Mouse (Mus musculus) heart, embryonic 13.5 days (tissue): Measurements from ENCODE around the gene Habp4. TPM values are rescaled to one million over a fixed set of nuclear protein-coding genes. Genes with fewer than 3 reads are reported as not detected.
A peak's percentile ranks its signal among the peaks of the same experiment; 100 is the strongest.

Source experiments
- ATAC-seq: fragments of 200-750 bp; cut with Nextera tagmentation; 2 replicates; pipeline ENCODE4 v1.8.0; 2017; ENCODE audit warnings: moderate TSS enrichment; ENCODE audit not compliant: insufficient number of reproducible peaks, low FRiP score, low TSS enrichment; ENCODE audit errors: extremely low read depth
- H3K27ac ChIP-seq: fragments of 300-500 bp; sonication (generic); replicated peaks from 2 replicates; pipeline ENCODE4 v1.5.1; 2015; ENCODE audit warnings: moderate library complexity, mild to moderate bottlenecking, inconsistent platforms
- H3K27me3 ChIP-seq: fragments of 300-500 bp; sonication (generic); replicated peaks from 2 replicates; pipeline ENCODE4 v1.6.1; 2015; ENCODE audit warnings: mild to moderate bottlenecking, inconsistent platforms
- H3K36me3 ChIP-seq: fragments of 300-500 bp; sonication (generic); 2 replicates; pipeline ENCODE4 v1.6.1; 2015; ENCODE audit warnings: mild to moderate bottlenecking, inconsistent platforms
- H3K4me1 ChIP-seq: fragments of 300-500 bp; sonication (generic); 2 replicates; pipeline ENCODE4 v1.6.1; 2015; ENCODE audit warnings: inconsistent platforms
- H3K4me2 ChIP-seq: fragments of 300-500 bp; sonication (generic); 2 replicates; pipeline ENCODE4 v1.6.1; 2015; ENCODE audit warnings: inconsistent platforms, mild to moderate bottlenecking, moderate library complexity
- H3K4me3 ChIP-seq: fragments of 300-500 bp; sonication (generic); 2 replicates; pipeline ENCODE4 v1.5.1; 2015; ENCODE audit warnings: moderate library complexity, mild to moderate bottlenecking, inconsistent platforms
- H3K9ac ChIP-seq: fragments of 300-500 bp; sonication (generic); 2 replicates; pipeline ENCODE4 v1.6.1; 2015; ENCODE audit warnings: inconsistent platforms, mild to moderate bottlenecking, moderate library complexity
- H3K9me3 ChIP-seq: fragments of 300-500 bp; sonication (generic); 2 replicates; pipeline ENCODE4 v1.6.1; 2016; ENCODE audit warnings: inconsistent platforms
- WGBS: fragments of 180-500 bp; shearing (Covaris S2); methylation state at CpG from one replicate; pipeline ENCODE4 v1.1.7; 2015; ENCODE audit warnings: mixed read lengths; 5-methylcytosine and 5-hydroxymethylcytosine counted together
- polyA plus RNA-seq: library from polyadenylated mRNA; unstranded; fragments of >200 nt; fragmentation: Nextera tagmentation; extraction: Ambion mirVana; gene quantifications from 2 replicates; pipeline ENCODE4 v1.2.1, GENCODE M21; 2015

The Habp4 gene
- polyA plus RNA-seq, 1 experiment from 2014 or later: 50.1 TPM

DNA sequence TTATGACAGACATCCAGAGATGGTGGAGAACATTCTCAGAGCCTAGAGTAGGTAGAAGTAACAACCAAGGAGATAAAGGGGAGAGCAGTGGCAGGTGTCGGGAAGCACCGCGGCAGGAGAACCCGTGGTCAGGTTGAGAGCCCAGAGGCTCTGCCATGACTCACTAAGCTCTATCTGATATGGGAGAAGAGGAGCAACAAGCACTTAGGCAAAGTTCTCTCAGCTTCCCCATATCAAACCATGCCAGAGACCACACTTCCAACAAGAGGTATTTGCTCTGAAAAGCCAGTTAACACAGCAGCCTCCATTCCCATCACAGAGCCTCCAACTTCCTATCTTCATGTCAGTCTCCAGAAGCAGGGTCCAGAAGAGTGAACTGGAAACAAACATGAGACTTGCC is 39.3 kb downstream of the Habp4 start:
- H3K4me1 ChIP-seq: peaks cover 7% of the 10 kb centered on the region
- 68% methylated on average over 4 of the region's 4 CpGs for WGBS
- peaks cover 37% of the 10 kb centered on the region for H3K36me3 ChIP-seq
- no peak overlapping the region for H3K4me2 ChIP-seq
- no peak overlapping the region for H3K4me3 ChIP-seq
- no peak overlapping the region for H3K9ac ChIP-seq
- H3K27me3 ChIP-seq: no peaks in the 10 kb centered on the region
- no peaks in the 10 kb centered on the region for H3K9me3 ChIP-seq
- ATAC-seq: no peak
- H3K27ac ChIP-seq: no peak overlapping the region

DNA sequence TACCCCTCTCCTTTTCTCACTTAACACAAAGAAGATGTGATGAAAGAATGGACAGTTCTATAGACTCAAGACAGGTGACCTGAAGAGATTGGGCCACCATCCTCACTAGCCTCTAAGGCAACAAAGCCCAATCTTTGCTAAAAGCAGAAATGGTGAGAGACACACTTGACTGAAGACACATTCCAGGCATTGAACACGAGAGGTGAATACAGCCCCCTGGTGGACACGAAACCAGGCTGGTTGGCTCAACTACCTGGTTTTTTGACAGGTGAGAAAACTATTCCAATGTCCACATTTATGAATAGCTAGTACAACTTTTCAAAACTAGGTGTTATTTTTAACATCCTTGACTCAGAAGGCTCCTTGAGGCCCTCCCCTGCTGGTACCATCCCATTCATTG is 43.1 kb downstream of the Habp4 start:
- Histone ChIP-seq H3K4me1 (peaks cover 7% of the 10 kb centered on the region), H3K9me3 (no peaks in the 10 kb centered on the region), H3K4me3 (no peak overlapping the region), H3K36me3 (peaks cover 28% of the 10 kb centered on the region), H3K27me3 (no peaks in the 10 kb centered on the region), H3K27ac (no peak overlapping the region), H3K9ac (no peak overlapping the region), H3K4me2 (no peak overlapping the region)
- no peak for ATAC-seq
- 56% methylated on average over 2 of the region's 2 CpGs for WGBS

DNA sequence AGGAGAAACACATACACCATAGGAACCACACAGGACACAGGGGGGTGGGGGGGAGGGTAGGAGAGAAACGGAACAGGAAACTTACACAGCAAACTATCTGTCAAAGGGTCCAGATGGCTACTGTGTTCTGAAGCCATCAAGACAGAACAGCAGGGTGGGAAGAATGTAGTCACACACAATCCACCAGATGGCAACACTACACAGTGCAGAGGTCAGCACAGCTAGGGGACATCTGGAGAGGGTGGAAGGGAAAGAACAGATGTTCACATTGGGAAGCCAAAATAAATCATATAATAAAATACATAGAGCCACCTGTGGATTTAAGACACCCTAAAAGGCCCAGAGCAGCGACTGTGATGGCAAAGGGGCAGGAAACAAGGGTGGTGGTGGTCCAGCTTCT is 43.6 kb downstream of the Habp4 start:
- WGBS: 49% methylated on average over 2 of the region's 2 CpGs
- H3K27ac ChIP-seq: no peak overlapping the region
- H3K4me3 ChIP-seq: no peak overlapping the region
- no peak for ATAC-seq
- H3K9me3 ChIP-seq: no peaks in the 10 kb centered on the region
- H3K4me2 ChIP-seq: no peak overlapping the region
- no peak overlapping the region for H3K9ac ChIP-seq
- H3K4me1 ChIP-seq: peaks cover 7% of the 10 kb centered on the region
- H3K27me3 ChIP-seq: no peaks in the 10 kb centered on the region
- peaks cover 32% of the 10 kb centered on the region for H3K36me3 ChIP-seq

DNA sequence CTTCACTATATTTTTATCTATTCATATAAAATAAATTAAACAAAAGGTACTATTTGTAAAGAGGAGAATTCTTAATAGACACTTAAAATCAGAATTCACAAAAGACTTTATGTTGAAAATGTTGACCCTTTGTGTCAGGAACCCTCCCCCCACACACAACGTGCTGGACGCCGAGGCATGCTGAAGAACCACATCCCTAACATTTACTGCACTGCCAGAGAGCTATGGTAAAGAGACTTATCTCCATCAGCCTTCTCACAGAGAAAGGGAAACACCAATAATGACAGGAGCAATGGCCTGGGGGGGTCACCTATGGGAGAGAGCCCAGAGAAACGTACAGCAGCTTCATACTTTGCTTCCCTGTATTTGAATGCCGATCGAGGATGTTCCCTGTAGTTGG is 46.5 kb downstream of the Habp4 start:
- H3K4me1 ChIP-seq: peaks cover 7% of the 10 kb centered on the region
- H3K27me3 ChIP-seq: no peaks in the 10 kb centered on the region
- no peak overlapping the region for H3K27ac ChIP-seq
- H3K4me2 ChIP-seq: no peak overlapping the region
- H3K4me3 ChIP-seq: no peak overlapping the region
- H3K9ac ChIP-seq: no peak overlapping the region
- 85% methylated on average over 6 of the region's 6 CpGs for WGBS
- H3K9me3 ChIP-seq: no peaks in the 10 kb centered on the region
- no peak for ATAC-seq
- H3K36me3 ChIP-seq: peaks cover 36% of the 10 kb centered on the region

DNA sequence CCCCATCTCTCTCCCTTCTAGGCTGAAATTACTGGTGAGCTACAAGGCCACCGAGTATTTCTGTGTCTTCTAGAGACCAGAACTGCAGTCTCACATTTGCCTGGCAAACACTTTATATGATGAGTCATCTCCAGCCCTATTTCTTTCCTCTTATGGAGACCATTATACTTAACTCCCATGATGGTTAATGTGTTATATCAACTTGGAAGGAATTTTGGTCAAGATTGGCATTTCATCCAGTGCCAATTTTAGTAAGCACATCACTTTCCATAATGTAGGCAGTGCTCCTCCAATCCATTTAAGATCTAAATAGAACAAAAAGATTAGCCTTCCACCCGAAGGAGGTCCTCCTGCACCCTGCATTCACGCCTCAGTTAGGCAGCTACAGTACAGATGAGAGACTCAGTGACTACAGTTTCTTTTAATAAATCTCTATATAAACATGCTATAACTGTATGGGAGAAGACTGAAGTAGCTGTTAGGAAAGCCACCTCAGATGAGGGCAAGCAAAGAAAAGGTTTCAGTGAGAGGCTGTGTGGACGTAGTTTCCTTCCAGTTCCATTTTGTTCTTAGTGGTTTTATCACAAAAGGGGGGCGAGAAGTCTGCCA is 50.5 kb downstream of the Habp4 start:
- no peaks in the 10 kb centered on the region for H3K27me3 ChIP-seq
- ATAC-seq: no peak
- H3K36me3 ChIP-seq: peaks cover 56% of the 10 kb centered on the region
- no peak overlapping the region for H3K27ac ChIP-seq
- WGBS: 77% methylated on average over 5 of the region's 5 CpGs
- no peaks in the 10 kb centered on the region for H3K9me3 ChIP-seq
- H3K4me1 ChIP-seq: peaks cover 7% of the 10 kb centered on the region; the same call in 1 of the 2 replicates
- no peak overlapping the region for H3K4me2 ChIP-seq
- no peak overlapping the region for H3K9ac ChIP-seq
- no peak overlapping the region for H3K4me3 ChIP-seq

DNA sequence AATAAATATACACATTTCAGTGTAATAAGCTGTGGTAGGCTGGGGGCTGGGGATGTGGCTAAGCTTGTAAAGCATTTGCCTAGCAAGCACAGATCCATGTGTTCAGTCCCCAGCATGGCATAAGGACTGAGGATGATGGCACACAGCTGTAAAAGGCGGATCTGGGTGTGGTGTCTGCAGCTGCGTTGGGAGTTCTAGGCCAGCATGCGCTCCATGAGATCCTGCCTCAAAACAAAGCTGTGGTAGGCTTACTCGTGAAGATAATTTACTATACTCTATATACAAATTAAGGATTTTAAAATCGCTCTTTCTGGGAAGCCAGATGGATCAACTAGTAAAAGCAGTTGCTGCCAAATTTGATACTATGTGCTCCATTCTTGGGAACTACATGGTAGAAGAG is 53.3 kb downstream of the Habp4 start:
- H3K4me1 ChIP-seq: peaks cover 7% of the 10 kb centered on the region; the same call in 1 of the 2 replicates
- no peak overlapping the region for H3K4me2 ChIP-seq
- H3K4me3 ChIP-seq: no peak overlapping the region
- peaks cover 53% of the 10 kb centered on the region for H3K36me3 ChIP-seq
- H3K27ac ChIP-seq: no peak overlapping the region
- WGBS: 90% methylated on average over 5 of the region's 5 CpGs
- H3K9me3 ChIP-seq: no peaks in the 10 kb centered on the region
- no peak for ATAC-seq
- no peaks in the 10 kb centered on the region for H3K27me3 ChIP-seq
- no peak overlapping the region for H3K9ac ChIP-seq

DNA sequence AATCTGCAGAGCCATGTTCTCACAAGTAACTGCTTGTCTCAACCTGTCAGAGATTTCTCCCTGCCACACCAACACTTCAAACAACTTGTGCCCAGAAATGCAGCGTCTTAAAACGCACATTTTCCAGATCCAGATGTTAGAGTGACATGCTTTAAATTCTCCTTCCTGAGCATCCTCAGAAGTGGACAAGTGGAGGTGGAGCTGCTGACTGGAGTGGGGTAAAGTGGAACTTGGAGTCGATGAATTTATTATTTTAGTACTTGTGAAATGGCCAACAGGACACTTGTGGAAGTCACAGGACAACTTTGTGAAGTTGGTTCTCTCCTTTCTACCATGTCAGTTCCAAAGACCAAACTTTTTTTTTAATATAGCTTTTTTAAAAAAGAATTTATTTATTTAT is 64.1 kb downstream of the Habp4 start:
- Histone ChIP-seq H3K4me1 (peaks cover 7% of the 10 kb centered on the region), H3K27me3 (no peaks in the 10 kb centered on the region), H3K9me3 (no peaks in the 10 kb centered on the region), H3K4me2 (no peak overlapping the region), H3K4me3 (no peak overlapping the region), H3K9ac (no peak overlapping the region), H3K36me3 (peaks cover 5% of the 10 kb centered on the region; the same call in 1 of the 2 replicates), H3K27ac (no peak overlapping the region)
- no peak for ATAC-seq
- WGBS: 57% methylated on average over 3 of the region's 3 CpGs

DNA sequence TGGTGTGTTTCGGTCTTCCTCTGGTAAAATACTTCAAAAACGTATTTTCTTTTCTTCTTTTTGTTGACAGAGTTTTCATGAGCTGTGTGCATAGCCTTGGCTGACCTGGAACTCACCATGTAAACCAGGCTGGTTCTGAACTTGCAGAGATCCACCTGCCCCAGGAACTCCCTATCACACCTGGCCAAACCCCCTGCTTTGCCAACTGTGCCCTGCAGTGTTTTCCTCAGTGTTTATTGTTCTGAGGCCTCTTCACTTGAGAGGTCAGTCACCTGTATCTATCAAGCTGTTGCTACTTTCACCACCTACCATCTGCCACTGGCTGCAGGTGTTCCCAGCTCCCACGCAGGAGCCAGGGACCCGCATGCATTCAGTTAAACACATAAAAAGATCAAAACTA is 65.1 kb downstream of the Habp4 start:
- Histone ChIP-seq H3K27me3 (no peaks in the 10 kb centered on the region), H3K4me3 (no peak overlapping the region), H3K27ac (no peak overlapping the region), H3K4me1 (peaks cover 7% of the 10 kb centered on the region), H3K36me3 (peaks cover 5% of the 10 kb centered on the region; the same call in 1 of the 2 replicates), H3K9me3 (no peaks in the 10 kb centered on the region), H3K9ac (no peak overlapping the region), H3K4me2 (no peak overlapping the region)
- ATAC-seq: no peak
- 92% methylated on average over 4 of the region's 4 CpGs for WGBS

DNA sequence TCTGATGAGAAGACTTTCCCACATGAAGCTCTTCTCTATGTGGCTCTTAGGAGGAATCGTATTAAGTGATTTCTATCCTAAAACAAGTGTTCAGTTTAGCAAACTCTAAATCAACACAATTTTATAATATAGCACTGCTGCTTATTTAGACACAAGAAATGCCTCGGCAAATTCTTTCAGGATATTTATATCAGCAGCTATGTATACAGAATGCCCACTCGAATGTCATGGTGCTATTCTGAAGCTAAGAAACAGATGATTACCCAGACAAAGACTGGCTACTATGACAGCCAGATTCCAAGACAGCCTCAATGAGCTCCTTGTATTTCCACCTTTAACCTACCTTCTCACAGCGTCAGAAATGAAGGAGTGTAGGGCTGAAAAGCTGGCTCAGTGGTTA is 71.5 kb downstream of the Habp4 start:
- H3K27ac ChIP-seq: no peak overlapping the region
- H3K4me1 ChIP-seq: peaks cover 41% of the 10 kb centered on the region
- no peak overlapping the region for H3K4me2 ChIP-seq
- no peak overlapping the region for H3K9ac ChIP-seq
- no peak for ATAC-seq
- H3K4me3 ChIP-seq: no peak overlapping the region
- H3K36me3 ChIP-seq: no peaks in the 10 kb centered on the region
- 68% methylated on average over 4 of the region's 4 CpGs for WGBS
- H3K9me3 ChIP-seq: no peaks in the 10 kb centered on the region
- no peaks in the 10 kb centered on the region for H3K27me3 ChIP-seq

DNA sequence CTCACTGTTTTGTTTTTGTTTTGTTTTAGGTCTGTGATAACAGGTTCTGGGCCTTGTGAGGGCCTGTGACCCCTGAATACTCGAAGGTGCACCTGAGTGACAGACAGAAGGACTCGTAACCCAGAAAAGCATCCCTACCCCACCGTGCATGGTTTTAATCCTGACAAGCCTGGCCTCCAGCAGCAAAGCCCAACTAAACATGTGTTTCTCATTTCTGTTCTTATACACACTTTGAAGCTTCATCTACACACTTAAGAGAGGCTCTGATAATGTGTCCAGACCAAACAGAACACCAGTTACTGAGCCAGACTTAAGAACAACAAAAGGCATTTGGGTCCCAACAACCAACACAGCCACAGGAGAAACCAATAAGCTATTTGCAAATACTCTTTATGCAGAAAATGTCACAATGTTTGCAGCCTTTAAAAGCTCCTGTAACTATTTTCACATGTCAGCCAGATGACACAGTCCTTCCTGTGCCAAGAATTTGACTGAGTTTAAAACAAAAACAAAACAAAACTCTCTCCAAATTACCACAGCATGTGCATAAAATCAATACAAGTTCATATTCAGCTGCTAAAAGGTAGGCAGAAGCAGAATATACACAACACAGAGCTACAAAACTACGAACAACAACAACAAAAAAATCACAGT is 73.6 kb downstream of the Habp4 start:
- H3K27ac ChIP-seq: peak overlapping the region; percentile 42
- H3K4me1 ChIP-seq: peaks cover 53% of the 10 kb centered on the region
- no peak for ATAC-seq
- no peak overlapping the region for H3K4me2 ChIP-seq
- H3K36me3 ChIP-seq: no peaks in the 10 kb centered on the region
- no peak overlapping the region for H3K9ac ChIP-seq
- WGBS: 40% methylated on average over 4 of the region's 4 CpGs
- no peaks in the 10 kb centered on the region for H3K9me3 ChIP-seq
- H3K4me3 ChIP-seq: no peak overlapping the region
- H3K27me3 ChIP-seq: no peaks in the 10 kb centered on the region

DNA sequence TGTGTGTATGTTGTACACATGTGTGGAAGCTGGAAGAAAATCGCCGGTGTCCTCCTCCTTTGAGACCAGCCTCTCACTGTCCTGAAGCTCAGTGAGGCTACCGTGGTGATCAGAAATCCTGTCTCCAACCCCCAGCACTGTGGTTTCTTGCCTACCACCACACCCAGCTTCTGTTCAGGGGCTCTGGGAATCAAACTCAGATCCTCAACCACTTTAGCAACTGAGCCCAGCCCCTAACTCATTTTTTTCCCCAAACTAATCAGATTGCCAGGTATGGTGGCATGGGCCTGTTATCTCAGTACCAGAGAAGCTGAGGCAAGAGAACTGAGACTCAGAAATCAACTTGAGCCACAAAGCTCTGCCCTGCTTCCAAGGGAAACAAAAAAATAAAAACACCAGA is 74.2 kb downstream of the Habp4 start:
- ATAC-seq: no peak
- Histone ChIP-seq H3K9me3 (no peaks in the 10 kb centered on the region), H3K9ac (no peak overlapping the region), H3K4me2 (no peak overlapping the region), H3K36me3 (no peaks in the 10 kb centered on the region), H3K4me1 (peaks cover 59% of the 10 kb centered on the region), H3K27ac (peak overlapping the region; percentile 42), H3K27me3 (no peaks in the 10 kb centered on the region), H3K4me3 (no peak overlapping the region)
- WGBS: 69% methylated on average over 3 of the region's 3 CpGs
